Mouse (Mus musculus) C2C12 (cell line): Measurements from ENCODE around the gene Sass6.

ENCODE experiments used
- CEBPB ChIP-seq: IDR thresholded peaks from one replicate; pipeline ENCODE4 v1.6.1; 2011; ENCODE audit warnings: low read depth, mild to moderate bottlenecking, control low read depth, moderate library complexity
- CTCF ChIP-seq: IDR thresholded peaks from one replicate; pipeline ENCODE4 v1.5.1; 2011; ENCODE audit not compliant: control insufficient read depth, insufficient read depth, insufficient read length
- FOSL1 ChIP-seq: IDR thresholded peaks from one replicate; pipeline ENCODE4 v1.8.0; 2011; ENCODE audit warnings: mild to moderate bottlenecking, low read length; ENCODE audit not compliant: poor library complexity, insufficient read depth, severe bottlenecking
- MAX ChIP-seq: IDR thresholded peaks from one replicate; pipeline ENCODE4 v1.6.1; 2011; ENCODE audit warnings: mild to moderate bottlenecking, control low read depth
- MYOD1 ChIP-seq: IDR thresholded peaks from one replicate; pipeline ENCODE4 v1.6.1; 2011; ENCODE audit warnings: low read depth; ENCODE audit not compliant: control insufficient read depth, insufficient read length
- MYOG ChIP-seq: IDR thresholded peaks from one replicate; pipeline ENCODE4 v1.6.1; 2011; ENCODE audit not compliant: control insufficient read depth, insufficient read length; ENCODE audit errors: extremely low read depth
- USF1 ChIP-seq: IDR thresholded peaks from one replicate; pipeline ENCODE4 v1.6.1; 2011; ENCODE audit warnings: low read depth, mild to moderate bottlenecking, control low read depth, moderate library complexity

DNA sequence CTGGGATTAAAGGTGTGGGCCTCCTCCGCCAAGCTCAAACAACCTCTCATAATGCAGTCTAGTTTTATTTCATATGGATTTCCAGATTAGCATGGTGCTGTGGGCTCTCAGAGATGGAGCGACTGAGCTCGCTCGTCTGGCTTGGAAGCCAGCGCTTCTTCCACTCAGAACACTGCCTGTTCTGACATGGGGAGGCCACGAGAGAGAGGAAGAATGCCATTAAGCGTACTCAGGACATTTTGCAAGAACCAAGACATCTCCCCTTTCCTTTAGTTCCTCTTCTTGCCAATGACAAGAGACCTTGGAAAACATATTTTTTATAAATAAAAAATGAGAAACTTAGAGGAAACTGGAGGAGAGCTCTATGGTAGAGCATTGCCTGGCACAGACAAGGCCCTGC lies 54.0 kb downstream of the Sass6 start:
- TF ChIP-seq FOSL1: no peak
- TF ChIP-seq CTCF: no peak
- no peak for TF ChIP-seq MAX
- TF ChIP-seq USF1: no peak
- no peak for TF ChIP-seq CEBPB
- TF ChIP-seq MYOG: no peak
- TF ChIP-seq MYOD1: no peak
